Mouse (Mus musculus) lung, postnatal 0 days (tissue): ENCODE data around the gene Gm11111. TPM values are rescaled to one million over a fixed set of nuclear protein-coding genes. Genes with fewer than 3 reads are reported as not detected.

Source experiments
- ATAC-seq: fragments of 200-750 bp; cut with Nextera tagmentation; 2 replicates; pipeline ENCODE4 v1.8.0; 2017; ENCODE audit warnings: moderate library complexity
- DNase-seq: peaks from one replicate; pipeline ENCODE4 v3.0.0-alpha.2; 2016; ENCODE audit warnings: low spot score
- H3K27ac ChIP-seq: fragments of 300-500 bp; sonication (generic); 2 replicates; pipeline ENCODE4 v1.5.1; 2014; ENCODE audit warnings: antibody characterized with exemption, mild to moderate bottlenecking, low read length, mixed read lengths
- H3K27me3 ChIP-seq: fragments of 300-500 bp; sonication (generic); replicated peaks from 2 replicates; pipeline ENCODE4 v1.6.1; 2014; ENCODE audit warnings: low read length, mixed read lengths; ENCODE audit not compliant: insufficient read depth
- H3K36me3 ChIP-seq: fragments of 300-500 bp; sonication (generic); 2 replicates; pipeline ENCODE4 v1.6.1; 2014; ENCODE audit warnings: low read length, mixed read lengths; ENCODE audit not compliant: insufficient read depth
- H3K4me1 ChIP-seq: fragments of 300-500 bp; sonication (generic); 2 replicates; pipeline ENCODE4 v1.6.1; 2014; ENCODE audit warnings: antibody characterized with exemption, low read depth, low read length, mixed read lengths; ENCODE audit not compliant: insufficient read depth
- H3K4me2 ChIP-seq: fragments of 300-500 bp; sonication (generic); replicated peaks from 2 replicates; pipeline ENCODE4 v1.6.1; 2014; ENCODE audit warnings: low read depth, mild to moderate bottlenecking, low read length, moderate library complexity, mixed read lengths
- H3K4me3 ChIP-seq: fragments of 300-500 bp; sonication (generic); 2 replicates; pipeline ENCODE4 v1.5.1; 2014; ENCODE audit warnings: low read depth, low read length
- H3K9ac ChIP-seq: fragments of 300-500 bp; sonication (generic); replicated peaks from 2 replicates; pipeline ENCODE4 v1.6.1; 2014; ENCODE audit warnings: low read depth, mild to moderate bottlenecking
- H3K9me3 ChIP-seq: fragments of 300-500 bp; sonication (generic); 2 replicates; pipeline ENCODE4 v1.6.1; 2016; ENCODE audit warnings: low read length, mixed read lengths
- CTCF ChIP-seq: IDR thresholded peaks from 2 replicates; pipeline ENCODE4 v1.5.1; 2016; ENCODE audit warnings: antibody characterized with exemption, mild to moderate bottlenecking
- EP300 ChIP-seq: IDR thresholded peaks from 2 replicates; pipeline ENCODE4 v1.6.1; 2016; ENCODE audit warnings: antibody characterized with exemption, mild to moderate bottlenecking, control low read depth
- WGBS: fragments of 180-500 bp; shearing (Covaris S2); extraction: QIAGEN DNeasy Blood & Tissue Kit; methylation state at CpG from one replicate; pipeline ENCODE4 v1.1.7; 2014; 5-methylcytosine and 5-hydroxymethylcytosine counted together
- polyA plus RNA-seq: library from polyadenylated mRNA; unstranded; fragments of >200 nt; fragmentation: Nextera tagmentation; extraction: Ambion mirVana; gene quantifications from 2 replicates; pipeline ENCODE4 v1.2.1, GENCODE M21; 2015

Gene Gm11111
- polyA plus RNA-seq, 1 experiment from 2014 or later = not detected

DNA sequence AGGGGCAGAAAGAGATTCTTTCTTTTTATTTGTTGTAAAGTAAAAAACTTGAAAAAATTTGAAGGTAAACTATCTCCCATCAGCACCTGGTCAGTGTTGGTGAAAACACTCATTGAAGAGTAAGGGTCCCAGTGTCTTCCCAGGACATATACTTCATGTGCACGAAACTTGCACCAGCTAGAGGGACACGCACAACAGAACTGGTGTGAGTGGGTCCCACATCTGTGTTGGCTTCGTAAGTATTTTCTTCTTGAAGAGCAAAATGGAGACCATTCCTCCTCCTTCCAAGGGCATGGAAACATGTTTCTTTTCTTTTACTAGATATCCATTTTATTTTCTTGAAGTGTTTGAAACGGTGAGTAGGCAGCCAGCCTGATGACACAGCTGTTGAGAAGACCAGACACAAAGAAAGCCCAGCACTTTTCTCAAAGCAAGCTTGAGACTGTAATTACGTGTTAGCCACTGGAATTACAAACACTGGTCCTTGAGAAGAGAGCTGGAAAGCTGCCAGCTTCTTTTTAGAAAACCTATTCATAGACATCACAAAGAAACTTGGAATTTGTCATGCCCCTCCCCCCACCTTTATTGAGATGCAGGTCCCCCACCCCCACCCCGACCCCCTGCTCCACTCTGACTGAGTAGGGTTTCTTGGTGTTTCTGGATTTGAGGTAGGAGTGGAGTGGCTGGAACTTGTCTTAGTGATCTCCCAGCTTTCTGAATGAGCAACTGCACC, 14.1 kb downstream of the Gm11111 start:
- TF ChIP-seq EP300 (no peak), CTCF (no peak)
- Histone ChIP-seq H3K9me3 (no peaks in the 10 kb centered on the region), H3K4me1 (peaks cover 4% of the 10 kb centered on the region; the same call in 1 of the 2 replicates), H3K36me3 (no peaks in the 10 kb centered on the region), H3K27ac (no peak overlapping the region), H3K4me3 (no peak overlapping the region), H3K4me2 (no peak overlapping the region), H3K27me3 (no peaks in the 10 kb centered on the region), H3K9ac (no peak overlapping the region)
- DNase-seq (no peak), ATAC-seq (no peak)
- WGBS = 35% methylated on average over 6 of the region's 6 CpGs

DNA sequence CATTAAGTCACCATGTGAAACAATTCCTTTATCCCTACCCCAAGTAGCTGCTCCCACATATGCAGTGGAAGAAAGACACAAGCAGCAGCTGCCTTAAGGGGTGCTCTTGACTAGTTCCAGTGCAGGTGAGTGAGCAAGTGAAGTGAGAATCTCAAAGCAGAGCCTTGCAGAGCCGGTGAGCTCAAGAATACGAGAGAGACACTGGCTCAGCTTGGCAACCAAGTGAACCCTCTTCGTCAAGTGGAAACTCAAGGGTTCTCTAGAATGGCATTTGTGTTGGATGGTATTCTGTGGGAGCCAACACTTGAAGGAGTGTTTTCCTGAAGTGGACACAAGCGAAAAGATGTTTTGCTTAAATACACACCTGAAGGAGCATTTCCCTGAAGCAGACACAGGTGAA, 16.0 kb downstream of the Gm11111 start:
- no peak overlapping the region for H3K4me2 ChIP-seq
- DNase-seq (peak; percentile 48), ATAC-seq (peak; percentile 77)
- H3K27me3 ChIP-seq = no peaks in the 10 kb centered on the region
- H3K4me1 ChIP-seq = peaks cover 4% of the 10 kb centered on the region; the same call in 1 of the 2 replicates
- H3K4me3 ChIP-seq = no peak overlapping the region
- no peaks in the 10 kb centered on the region for H3K9me3 ChIP-seq
- no peak overlapping the region for H3K27ac ChIP-seq
- TF ChIP-seq EP300 = no peak; the same call in 1 of the 2 replicates
- no peak for TF ChIP-seq CTCF
- H3K36me3 ChIP-seq = no peaks in the 10 kb centered on the region
- H3K9ac ChIP-seq = no peak overlapping the region
- WGBS = 52% methylated on average over 4 of the region's 4 CpGs

DNA sequence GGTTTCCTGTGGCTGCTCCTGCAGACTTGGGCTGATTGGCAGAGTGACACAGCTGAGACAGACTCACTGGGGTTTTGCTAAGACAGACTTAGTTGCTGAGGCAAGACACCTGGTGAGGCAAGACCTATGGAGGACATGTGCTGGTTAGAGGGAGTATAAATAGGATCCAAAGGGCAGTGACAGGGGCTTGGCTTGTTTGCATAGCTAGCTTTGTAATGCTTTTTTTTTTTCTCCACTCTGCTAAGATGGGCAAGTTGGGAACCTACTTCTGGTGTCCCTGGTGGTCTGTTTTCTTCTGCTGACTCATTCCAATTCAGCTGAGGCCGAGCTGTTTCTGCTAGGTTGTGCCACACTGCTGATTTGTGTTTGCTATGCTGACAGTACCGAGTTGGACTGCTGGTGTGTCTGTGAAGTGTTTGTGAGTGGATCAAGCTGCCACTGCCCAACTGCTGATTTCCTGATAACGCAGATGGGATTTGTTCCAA, 16.6 kb downstream of the Gm11111 start:
- TF ChIP-seq CTCF (no peak), EP300 (peak; percentile 58)
- Histone ChIP-seq H3K4me3 (no peak overlapping the region), H3K27ac (no peak overlapping the region), H3K9me3 (no peaks in the 10 kb centered on the region), H3K36me3 (no peaks in the 10 kb centered on the region), H3K27me3 (no peaks in the 10 kb centered on the region), H3K4me1 (peaks cover 4% of the 10 kb centered on the region; the same call in 1 of the 2 replicates), H3K9ac (no peak overlapping the region), H3K4me2 (no peak overlapping the region)
- DNase-seq (peak; percentile 69), ATAC-seq (peak; percentile 77)
- 7% methylated on average over 3 of the region's 3 CpGs for WGBS

DNA sequence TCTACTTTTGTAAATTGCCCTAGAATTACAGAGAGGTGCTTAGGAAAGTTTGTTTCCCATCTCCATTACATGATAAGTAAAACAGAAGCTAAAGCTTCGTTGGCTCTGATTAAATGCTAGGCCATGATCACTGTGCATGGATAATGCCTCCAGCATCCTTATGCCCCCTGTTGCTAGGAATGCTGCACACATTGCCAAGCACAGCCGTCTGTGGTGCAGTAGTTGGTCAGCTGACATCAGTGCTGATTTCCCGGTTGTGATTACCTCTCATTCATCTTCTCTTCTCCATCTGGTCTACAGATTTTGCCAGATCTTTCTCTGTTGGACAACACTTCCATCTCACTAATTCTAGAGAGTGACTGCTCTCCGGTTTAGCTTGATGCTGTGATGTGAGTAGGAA, 19.9 kb downstream of the Gm11111 start:
- Histone ChIP-seq H3K4me1 (peaks cover 4% of the 10 kb centered on the region; the same call in 1 of the 2 replicates), H3K36me3 (no peaks in the 10 kb centered on the region), H3K27ac (no peak overlapping the region), H3K27me3 (no peaks in the 10 kb centered on the region), H3K4me2 (no peak overlapping the region), H3K9ac (no peak overlapping the region), H3K9me3 (no peaks in the 10 kb centered on the region), H3K4me3 (no peak overlapping the region)
- no peak for DNase-seq
- WGBS = 53% methylated on average over 4 of the region's 4 CpGs
- TF ChIP-seq CTCF = peak; percentile 36; the same call in 1 of the 2 replicates
- TF ChIP-seq EP300 = no peak
- ATAC-seq = no peak

DNA sequence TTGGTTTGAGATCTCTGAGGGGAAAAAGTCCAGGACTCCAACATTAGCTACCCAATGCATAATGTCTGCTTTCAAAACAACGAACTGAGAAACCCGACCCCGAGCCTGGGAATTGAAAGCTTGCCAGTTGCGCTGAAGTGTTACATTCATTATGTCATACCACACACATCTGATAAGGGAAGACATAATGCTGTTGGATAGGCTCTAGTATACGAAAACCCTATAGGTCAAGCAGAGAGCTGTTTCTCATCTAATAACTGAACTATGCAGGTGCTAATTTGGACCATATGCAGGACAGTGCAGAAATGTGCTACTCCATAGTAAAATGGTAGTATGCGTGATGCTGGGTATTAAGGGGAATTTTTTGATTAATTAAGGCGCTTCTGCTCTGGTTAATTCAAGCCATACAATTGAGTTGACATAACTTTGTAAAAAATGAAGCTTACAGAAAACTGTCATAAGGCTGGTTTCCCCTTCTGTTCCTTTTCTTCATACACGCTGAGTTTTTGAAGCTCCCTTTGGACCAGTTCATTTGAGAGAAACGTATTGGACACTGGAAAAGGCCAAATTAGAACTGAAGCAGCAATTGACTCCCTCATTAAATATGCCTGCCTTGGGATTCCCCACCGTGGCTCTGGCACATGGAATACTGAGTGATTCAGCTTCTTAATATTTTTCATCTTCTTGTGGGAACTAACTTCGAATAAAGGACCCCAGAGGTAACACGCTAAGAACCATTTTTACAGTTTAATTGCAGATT, 22.4 kb downstream of the Gm11111 start:
- TF ChIP-seq CTCF (no peak), EP300 (no peak)
- H3K4me1 ChIP-seq = no peaks in the 10 kb centered on the region; the same call in 1 of the 2 replicates
- no peak overlapping the region for H3K4me3 ChIP-seq
- no peaks in the 10 kb centered on the region for H3K9me3 ChIP-seq
- no peak overlapping the region for H3K4me2 ChIP-seq
- 51% methylated on average over 12 of the region's 12 CpGs for WGBS
- ATAC-seq = peak; percentile 30; the same call in 1 of the 2 replicates
- H3K9ac ChIP-seq = no peak overlapping the region
- no peaks in the 10 kb centered on the region for H3K27me3 ChIP-seq
- H3K27ac ChIP-seq = no peak overlapping the region
- DNase-seq = no peak
- no peaks in the 10 kb centered on the region for H3K36me3 ChIP-seq

DNA sequence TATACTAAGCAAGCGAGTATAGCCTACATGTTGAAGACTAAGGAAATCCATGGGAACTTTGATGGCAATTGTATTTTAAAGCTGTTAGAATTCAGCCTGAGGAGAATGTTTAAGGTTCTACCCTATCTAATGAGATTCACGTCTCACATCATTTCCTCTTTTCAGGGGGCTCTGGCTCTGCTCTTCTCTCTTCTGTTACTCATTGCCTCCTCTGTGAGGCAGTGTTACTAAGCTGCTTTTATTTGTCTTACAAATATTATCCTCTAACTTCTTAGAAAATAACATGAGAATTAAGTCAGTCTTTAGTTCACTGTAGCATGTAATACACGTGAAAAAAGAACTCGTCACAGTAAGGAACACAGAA, 23.0 kb downstream of the Gm11111 start:
- no peak for TF ChIP-seq EP300
- no peak for TF ChIP-seq CTCF
- Histone ChIP-seq H3K4me1 (no peaks in the 10 kb centered on the region), H3K4me2 (no peak overlapping the region), H3K27me3 (no peaks in the 10 kb centered on the region), H3K9ac (no peak overlapping the region), H3K9me3 (no peaks in the 10 kb centered on the region), H3K36me3 (no peaks in the 10 kb centered on the region), H3K4me3 (no peak overlapping the region), H3K27ac (no peak overlapping the region)
- ATAC-seq = no peak
- no peak for DNase-seq
- 56% methylated on average over 4 of the region's 4 CpGs for WGBS
